Mouse (Mus musculus): Measurements from ENCODE around the gene Cluap1.

Gene Cluap1

GRCm38 (mm10) chr16:3908537-3909111 lies at the start of gene Cluap1, which contains the start of gene 1700037C18Rik:
Gene Cluap1, plus strand, starts transcription at chr16:3908801.
Gene 1700037C18Rik, minus strand, starts transcription at chr16:3908689.
- peak; percentile 96 for DNase-seq

GRCm38 (mm10) chr16:3859254-3859653 lies 49.3 kb upstream of the Cluap1 start:
- DNase-seq, result no peak

- DNase-seq, result no peak
Observed at GRCm38 (mm10) chr16:3871815-3872214, 36.8 kb upstream of the Cluap1 start.

- peak; percentile 89 for DNase-seq
Observed at GRCm38 (mm10) chr16:3872216-3873047, 36.2 kb upstream of the Cluap1 start, which contains the start of gene Naa60. Gene Naa60, plus strand, starts transcription at chr16:3872375.

- no peak for DNase-seq
Observed at GRCm38 (mm10) chr16:3876346-3876745, 32.3 kb upstream of the Cluap1 start.

GRCm38 (mm10) chr16:3884201-3885064 lies 24.2 kb upstream of the Cluap1 start, which contains the start of the genes Zfp597 and Gm20695:
Gene Zfp597, minus strand, starts transcription at chr16:3884561.
Gene Gm20695, plus strand, starts transcription at chr16:3884648.
- DNase-seq, result peak; percentile 91

GRCm38 (mm10) chr16:3885065-3885670 lies 23.4 kb upstream of the Cluap1 start:
- DNase-seq, result no peak

GRCm38 (mm10) chr16:3891621-3892295 lies 16.8 kb upstream of the Cluap1 start:
- DNase-seq, result no peak

- no peak for DNase-seq
Observed at GRCm38 (mm10) chr16:3893739-3894138, 14.9 kb upstream of the Cluap1 start.

GRCm38 (mm10) chr16:3895173-3895792 lies 13.3 kb upstream of the Cluap1 start:
- DNase-seq, result no peak

GRCm38 (mm10) chr16:3896046-3896445 lies 12.6 kb upstream of the Cluap1 start:
- DNase-seq, result no peak

- no peak for DNase-seq
Observed at GRCm38 (mm10) chr16:3896553-3896952, 12.0 kb upstream of the Cluap1 start.

GRCm38 (mm10) chr16:3907471-3907870 lies 1.1 kb upstream of the Cluap1 start:
- DNase-seq, result no peak

GRCm38 (mm10) chr16:3909118-3909517 lies 517 bp downstream of the Cluap1 start:
- DNase-seq, result no peak

- no peak for DNase-seq
Observed at GRCm38 (mm10) chr16:3920756-3921155, 12.2 kb downstream of the Cluap1 start.

GRCm38 (mm10) chr16:3923515-3923914 lies 14.9 kb downstream of the Cluap1 start:
- no peak for DNase-seq

GRCm38 (mm10) chr16:3923966-3924365 lies 15.4 kb downstream of the Cluap1 start:
- no peak for DNase-seq

- DNase-seq, result no peak
Observed at GRCm38 (mm10) chr16:3928582-3928981, 20.0 kb downstream of the Cluap1 start.

- DNase-seq, result no peak
Observed at GRCm38 (mm10) chr16:3929151-3929550, 20.6 kb downstream of the Cluap1 start.

- DNase-seq, result no peak
Observed at GRCm38 (mm10) chr16:3933536-3933935, 24.9 kb downstream of the Cluap1 start.

- DNase-seq, result no peak
Observed at GRCm38 (mm10) chr16:3934091-3934490, 25.5 kb downstream of the Cluap1 start.

- no peak for DNase-seq
Observed at GRCm38 (mm10) chr16:3934701-3935100, 26.1 kb downstream of the Cluap1 start.

Data from cerebellum, adult 9-10 months (tissue).